Mouse (Mus musculus) kidney, adult 9 months (tissue): Measurements from ENCODE around the gene Slc16a12.
"Not testable (repeated sequence)": the region's sequence is repeated elsewhere in the genome, so short reads cannot be mapped to it uniquely, and the experiment has no call there.

ENCODE experiments used
- DNase-seq: peaks from one replicate; pipeline ENCODE4 v3.0.0; 2022

Slc16a12 gene

GRCm38 (mm10) chr19:34662740-34663139 lies 84.3 kb downstream of the Slc16a12 start:
- DNase-seq, result no peak

DNA sequence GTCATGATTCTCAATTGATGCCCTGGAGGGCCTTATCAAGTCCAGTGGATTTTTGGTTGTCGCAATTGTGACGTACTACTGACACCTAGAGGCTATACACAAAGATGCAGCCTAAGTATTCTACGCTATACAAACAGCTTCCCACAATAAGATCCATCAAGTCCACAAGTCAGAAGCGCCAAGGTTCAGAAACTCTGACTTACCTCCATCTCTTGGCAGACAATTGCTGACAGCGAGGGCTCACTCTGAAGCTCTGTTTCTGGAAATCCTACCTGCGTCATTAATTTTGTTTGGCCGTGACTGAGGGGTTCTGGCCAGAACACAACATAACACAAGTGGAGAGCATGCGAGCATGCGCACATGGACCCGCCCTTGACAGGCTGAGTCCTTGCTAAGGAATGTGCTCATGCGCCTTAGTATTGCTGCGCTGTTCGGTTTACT lies 85.0 kb downstream of the Slc16a12 start:
- peak; percentile 75 for DNase-seq

GRCm38 (mm10) chr19:34656511-34657298 lies 90.4 kb downstream of the Slc16a12 start:
- DNase-seq, result no peak

GRCm38 (mm10) chr19:34655227-34655805 lies 91.8 kb downstream of the Slc16a12 start:
- no peak for DNase-seq

GRCm38 (mm10) chr19:34650997-34651396 lies 96.1 kb downstream of the Slc16a12 start:
- DNase-seq, result no peak

DNA sequence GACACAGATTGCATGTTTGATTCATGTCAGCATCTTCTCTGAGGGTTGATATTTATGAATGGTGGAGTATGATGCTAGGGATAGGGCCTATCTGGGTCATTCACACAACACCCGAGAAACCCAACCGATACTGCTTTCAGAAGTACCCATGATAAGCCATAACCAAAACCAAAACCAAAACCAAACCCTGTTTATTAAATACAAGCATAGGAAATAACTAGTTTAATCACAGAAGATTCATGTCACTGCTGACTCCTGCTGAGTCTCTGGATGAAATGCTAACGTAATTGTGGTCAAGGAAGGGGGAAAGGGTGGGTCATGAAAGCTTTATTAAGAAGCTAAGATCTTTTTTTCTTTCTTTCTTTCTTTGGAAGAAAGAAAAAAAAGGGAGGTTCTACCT lies 96.8 kb downstream of the Slc16a12 start:
- DNase-seq, result no peak

DNA sequence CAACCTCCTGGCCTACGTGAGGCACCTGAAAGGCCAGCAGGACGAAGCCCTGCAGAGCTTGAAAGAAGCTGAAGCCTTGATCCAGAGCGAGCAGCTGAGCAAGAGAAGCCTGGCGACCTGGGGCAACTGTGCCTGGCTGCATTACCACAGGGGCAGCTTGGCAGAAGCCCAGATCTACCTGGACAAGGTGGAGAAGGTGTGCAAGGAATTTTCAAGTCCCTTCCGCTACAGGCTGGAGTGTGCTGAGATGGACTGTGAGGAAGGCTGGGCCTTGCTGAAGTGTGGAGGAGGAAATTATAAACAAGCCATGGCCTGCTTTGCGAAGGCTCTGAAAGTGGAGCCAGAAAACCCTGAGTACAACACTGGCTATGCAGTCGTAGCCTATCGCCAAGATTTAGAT lies 99.5 kb downstream of the Slc16a12 start:
- not testable (repeated sequence) for DNase-seq

- DNase-seq, result no peak
Measured at GRCm38 (mm10) chr19:34642616-34643015, 104.5 kb downstream of the Slc16a12 start.

GRCm38 (mm10) chr19:34640623-34641022 lies 106.5 kb downstream of the Slc16a12 start, which contains the start of the genes Ifit1bl2 and Ifit1:
Gene Ifit1bl2 (minus strand): TSS chr19:34640743.
Gene Ifit1 (plus strand): TSS chr19:34640871.
- DNase-seq, result peak; percentile 39

- DNase-seq, result peak; percentile 79
Measured at GRCm38 (mm10) chr19:34636933-34637557, 110.0 kb downstream of the Slc16a12 start.

DNA sequence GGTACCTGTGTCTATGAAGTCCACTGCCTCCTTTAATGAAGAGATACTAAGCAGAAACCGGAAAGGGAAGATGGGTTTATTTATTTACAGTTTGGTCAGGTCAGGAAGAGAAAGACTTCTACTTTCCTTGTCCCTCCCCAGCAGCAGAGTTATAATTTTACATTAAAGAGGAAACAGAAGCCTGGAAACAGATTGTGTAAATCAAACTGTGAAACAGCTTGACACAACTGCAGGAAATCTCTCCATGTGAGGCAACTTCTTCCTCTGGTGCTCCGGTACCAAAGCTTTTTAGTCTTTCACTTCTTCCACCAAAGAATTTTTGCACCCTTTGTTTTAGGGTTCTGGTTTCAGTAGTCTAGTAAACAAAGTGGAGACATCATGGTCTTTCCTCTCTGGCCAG lies 113.6 kb downstream of the Slc16a12 start:
- no peak for DNase-seq

DNA sequence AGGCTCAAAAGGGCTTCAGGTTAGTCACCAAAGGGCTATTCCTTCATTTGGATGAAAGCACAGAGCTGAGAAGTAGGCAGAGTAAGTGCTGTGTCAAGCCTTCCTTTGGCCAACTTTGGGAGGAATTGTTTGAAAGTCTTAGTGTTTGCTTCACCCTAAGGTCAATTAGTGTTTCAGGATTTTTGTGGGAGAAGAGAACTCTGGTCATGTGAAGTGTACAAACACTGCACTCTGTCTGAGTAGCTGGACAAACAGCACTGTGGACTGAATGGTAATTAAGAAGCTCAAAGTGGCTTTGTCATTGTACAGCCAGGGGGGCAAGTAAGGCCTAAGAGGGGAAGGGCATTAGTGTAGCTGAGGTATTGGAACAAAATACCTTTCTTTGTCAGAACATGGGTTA lies 115.6 kb downstream of the Slc16a12 start:
- DNase-seq, result no peak

DNA sequence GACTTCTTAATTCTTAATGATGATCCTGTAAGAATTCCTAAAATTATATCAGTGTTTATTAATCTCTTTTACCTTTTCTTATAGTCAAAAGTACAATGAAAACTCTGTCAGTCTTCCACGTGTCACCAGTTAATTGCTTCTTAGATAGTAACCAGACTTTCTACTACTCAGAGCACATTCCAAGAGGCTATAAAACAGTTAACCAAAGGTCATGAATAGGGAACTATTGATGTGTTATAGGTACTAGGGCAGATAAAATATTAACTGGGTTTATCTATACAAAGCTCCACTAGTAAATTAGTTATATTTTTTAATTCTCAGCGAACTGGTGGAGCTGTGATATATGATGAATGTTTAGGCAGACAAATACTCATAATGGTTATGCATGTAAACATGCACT lies 119.6 kb downstream of the Slc16a12 start:
- DNase-seq, result no peak

GRCm38 (mm10) chr19:34624663-34625062 lies 122.4 kb downstream of the Slc16a12 start:
- DNase-seq, result no peak

GRCm38 (mm10) chr19:34623781-34624180 lies 123.3 kb downstream of the Slc16a12 start:
- DNase-seq, result no peak

- DNase-seq, result no peak
Measured at GRCm38 (mm10) chr19:34620871-34621270, 126.2 kb downstream of the Slc16a12 start.
